Mouse (Mus musculus): ENCODE measurements at regions not wholly inside any gene's neighbourhood (a gene's known extent, or its start where the extent isn't known, plus 50 kb on each side); places are given as distances from the start of the nearest gene placed in this dataset.

DNA sequence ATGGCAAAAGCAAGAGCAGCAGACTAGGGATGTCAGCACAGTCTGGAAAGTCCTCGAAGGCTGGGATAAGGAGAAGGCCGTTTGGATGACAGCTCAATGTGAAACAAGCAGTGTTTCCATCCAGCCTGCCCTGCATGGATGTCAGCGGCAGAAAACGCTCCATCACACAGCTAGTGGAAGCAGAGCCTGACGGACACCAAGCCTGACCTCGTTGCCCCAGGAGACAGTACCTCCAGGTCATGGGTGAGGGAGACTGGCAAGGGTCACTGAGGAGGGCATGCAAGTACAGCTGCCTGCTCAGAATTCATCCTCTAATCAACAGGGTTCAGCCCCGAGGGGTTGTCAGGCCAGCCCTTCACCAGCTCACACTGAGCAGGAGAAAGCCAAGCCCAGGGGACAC, 442.9 kb upstream of the Gm10295 start:
- no peaks in the 10 kb centered on the region for H3K27me3 ChIP-seq (ENCODE audit: insufficient read depth, low read length)
- no peaks in the 10 kb centered on the region for H3K4me1 ChIP-seq (ENCODE audit: insufficient read depth, low read length)
- no peak for ATAC-seq (ENCODE audit: low FRiP score, low TSS enrichment)
- WGBS, result 22% methylated on average over 7 of the region's 7 CpGs
- no peaks in the 10 kb centered on the region for H3K36me3 ChIP-seq (ENCODE audit: insufficient read depth, low read length)
- H3K9me3 ChIP-seq (ENCODE audit: low read length), result no peaks in the 10 kb centered on the region
- H3K4me3 ChIP-seq (ENCODE audit: low read length), result no peak overlapping the region
- H3K9ac ChIP-seq (replicated peaks; ENCODE audit: low read length), result no peak overlapping the region
- H3K27ac ChIP-seq (ENCODE audit: low read length), result no peak overlapping the region
- no peak overlapping the region for H3K4me2 ChIP-seq (replicated peaks; ENCODE audit: low read depth, low read length)

GRCm38 (mm10) chr7:71788401-71788800, 437.1 kb upstream of the Gm10295 start:
- Histone ChIP-seq H3K36me3 (ENCODE audit: insufficient read depth, low read length) (no peaks in the 10 kb centered on the region), H3K4me1 (ENCODE audit: insufficient read depth, low read length) (no peaks in the 10 kb centered on the region), H3K27me3 (ENCODE audit: insufficient read depth, low read length) (no peaks in the 10 kb centered on the region), H3K27ac (ENCODE audit: low read length) (no peak overlapping the region), H3K4me2 (replicated peaks; ENCODE audit: low read depth, low read length) (no peak overlapping the region), H3K9ac (replicated peaks; ENCODE audit: low read length) (no peak overlapping the region), H3K9me3 (ENCODE audit: low read length) (no peaks in the 10 kb centered on the region), H3K4me3 (ENCODE audit: low read length) (no peak overlapping the region)
- ATAC-seq (ENCODE audit: low FRiP score, low TSS enrichment), result no peak

DNA sequence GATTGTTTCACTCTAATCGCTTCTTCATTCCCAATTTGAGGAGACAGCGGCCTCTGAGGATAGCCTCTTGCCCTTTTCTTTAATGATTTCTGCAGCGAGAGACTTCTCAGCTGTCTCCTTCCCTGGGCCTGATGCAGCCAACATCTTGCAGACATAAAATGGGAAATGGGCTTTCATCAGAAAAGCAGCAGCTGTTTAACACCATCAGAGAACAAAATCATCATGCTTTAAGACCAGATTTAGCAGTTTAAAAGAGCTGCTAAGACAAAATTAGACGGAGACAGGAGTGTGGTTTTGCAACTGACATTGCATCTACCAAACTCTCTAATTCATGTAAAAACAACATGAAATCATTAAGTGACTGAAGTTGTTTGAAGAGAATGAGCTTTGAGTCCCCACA, 431.2 kb upstream of the Gm10295 start:
- Histone ChIP-seq H3K4me2 (replicated peaks; ENCODE audit: low read depth, low read length) (no peak overlapping the region), H3K27ac (ENCODE audit: low read length) (no peak overlapping the region), H3K9me3 (ENCODE audit: low read length) (no peaks in the 10 kb centered on the region), H3K4me3 (ENCODE audit: low read length) (no peak overlapping the region), H3K36me3 (ENCODE audit: insufficient read depth, low read length) (no peaks in the 10 kb centered on the region), H3K4me1 (ENCODE audit: insufficient read depth, low read length) (no peaks in the 10 kb centered on the region), H3K27me3 (ENCODE audit: insufficient read depth, low read length) (no peaks in the 10 kb centered on the region), H3K9ac (replicated peaks; ENCODE audit: low read length) (no peak overlapping the region)
- whole genome bisulfite sequencing, result 55% methylated on average over 4 of the region's 4 CpGs
- ATAC-seq (ENCODE audit: low FRiP score, low TSS enrichment), result no peak

- H3K36me3 ChIP-seq (ENCODE audit: insufficient read depth, low read length), result no peaks in the 10 kb centered on the region
- no peak for ATAC-seq (ENCODE audit: low FRiP score, low TSS enrichment)
- no peak overlapping the region for H3K4me2 ChIP-seq (replicated peaks; ENCODE audit: low read depth, low read length)
- H3K9me3 ChIP-seq (ENCODE audit: low read length), result no peaks in the 10 kb centered on the region
- no peak overlapping the region for H3K9ac ChIP-seq (replicated peaks; ENCODE audit: low read length)
- no peak overlapping the region for H3K27ac ChIP-seq (ENCODE audit: low read length)
- 89% methylated on average over 5 of the region's 5 CpGs for WGBS
- H3K27me3 ChIP-seq (ENCODE audit: insufficient read depth, low read length), result no peaks in the 10 kb centered on the region
- no peaks in the 10 kb centered on the region for H3K4me1 ChIP-seq (ENCODE audit: insufficient read depth, low read length)
- no peak overlapping the region for H3K4me3 ChIP-seq (ENCODE audit: low read length)
Observed at GRCm38 (mm10) chr7:71749886-71750285, 398.6 kb upstream of the Gm10295 start.

GRCm38 (mm10) chr7:71746118-71746897, 395.0 kb upstream of the Gm10295 start:
- no peak for ATAC-seq (ENCODE audit: low FRiP score, low TSS enrichment)
- no peaks in the 10 kb centered on the region for H3K27me3 ChIP-seq (ENCODE audit: insufficient read depth, low read length)
- H3K4me3 ChIP-seq (ENCODE audit: low read length), result no peak overlapping the region
- no peaks in the 10 kb centered on the region for H3K4me1 ChIP-seq (ENCODE audit: insufficient read depth, low read length)
- no peaks in the 10 kb centered on the region for H3K36me3 ChIP-seq (ENCODE audit: insufficient read depth, low read length)
- no peak overlapping the region for H3K4me2 ChIP-seq (replicated peaks; ENCODE audit: low read depth, low read length)
- H3K27ac ChIP-seq (ENCODE audit: low read length), result no peak overlapping the region
- no peak overlapping the region for H3K9ac ChIP-seq (replicated peaks; ENCODE audit: low read length)
- 70% methylated on average over 7 of the region's 7 CpGs for WGBS
- H3K9me3 ChIP-seq (ENCODE audit: low read length), result no peaks in the 10 kb centered on the region

- Histone ChIP-seq H3K9ac (replicated peaks; ENCODE audit: low read length) (no peak overlapping the region), H3K36me3 (ENCODE audit: insufficient read depth, low read length) (no peaks in the 10 kb centered on the region), H3K4me2 (replicated peaks; ENCODE audit: low read depth, low read length) (no peak overlapping the region), H3K4me1 (ENCODE audit: insufficient read depth, low read length) (no peaks in the 10 kb centered on the region), H3K4me3 (ENCODE audit: low read length) (no peak overlapping the region), H3K27ac (ENCODE audit: low read length) (no peak overlapping the region), H3K9me3 (ENCODE audit: low read length) (no peaks in the 10 kb centered on the region), H3K27me3 (ENCODE audit: insufficient read depth, low read length) (no peaks in the 10 kb centered on the region)
- ATAC-seq (ENCODE audit: low FRiP score, low TSS enrichment), result no peak
Observed at GRCm38 (mm10) chr7:71728509-71728908, 377.2 kb upstream of the Gm10295 start.

DNA sequence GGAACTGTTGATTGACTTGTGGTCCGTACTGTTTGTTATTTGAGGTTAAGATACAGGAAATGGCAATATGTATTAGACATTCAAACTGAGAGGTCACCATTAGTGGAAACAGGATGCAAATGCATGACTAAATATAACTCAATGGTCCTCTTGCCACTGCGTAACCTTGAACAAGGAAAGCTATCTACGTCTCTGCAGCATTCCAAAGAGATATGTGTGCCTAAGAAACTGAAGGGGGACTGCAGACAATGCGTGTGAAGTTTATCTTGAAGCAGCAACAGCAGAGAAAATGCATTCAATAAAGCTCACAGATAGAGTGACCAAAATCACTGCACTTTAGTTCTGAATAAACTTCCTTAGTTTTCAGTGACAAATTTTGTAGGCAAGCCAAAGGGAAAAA, 356.9 kb upstream of the Gm10295 start:
- no peak overlapping the region for H3K9ac ChIP-seq (replicated peaks; ENCODE audit: low read length)
- 0 out of 2 replicates have a peak, but pooled peaks cover 6% of the 10 kb centered on the region for H3K4me1 ChIP-seq (ENCODE audit: insufficient read depth, low read length)
- no peak overlapping the region for H3K27ac ChIP-seq (ENCODE audit: low read length)
- no peak overlapping the region for H3K4me2 ChIP-seq (replicated peaks; ENCODE audit: low read depth, low read length)
- H3K27me3 ChIP-seq (ENCODE audit: insufficient read depth, low read length), result no peaks in the 10 kb centered on the region
- no peaks in the 10 kb centered on the region for H3K9me3 ChIP-seq (ENCODE audit: low read length)
- WGBS, result 65% methylated on average over 4 of the region's 4 CpGs
- H3K36me3 ChIP-seq (ENCODE audit: insufficient read depth, low read length), result no peaks in the 10 kb centered on the region
- no peak for ATAC-seq (ENCODE audit: low FRiP score, low TSS enrichment)
- H3K4me3 ChIP-seq (ENCODE audit: low read length), result no peak overlapping the region

DNA sequence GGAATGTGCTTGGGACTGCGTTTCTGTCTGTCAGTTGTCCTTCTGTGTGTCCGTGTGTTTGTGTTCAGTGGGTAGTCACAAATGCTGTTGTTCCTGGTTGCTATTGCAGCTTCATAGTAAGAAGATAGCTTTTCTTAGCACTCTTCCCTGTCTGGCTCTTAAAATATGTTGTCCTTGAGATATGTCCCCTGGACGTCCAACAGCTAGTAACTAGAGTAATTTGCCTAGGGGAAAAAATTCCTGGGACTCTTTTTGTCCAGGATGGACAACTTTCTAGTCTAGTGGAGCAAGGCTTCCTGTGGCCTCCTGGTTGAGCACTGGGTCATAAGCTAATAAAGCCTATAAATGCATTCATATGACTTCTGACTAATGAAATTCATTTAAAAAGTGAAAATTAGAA, 354.9 kb upstream of the Gm10295 start:
- Histone ChIP-seq H3K9ac (replicated peaks; ENCODE audit: low read length) (no peak overlapping the region), H3K4me1 (ENCODE audit: insufficient read depth, low read length) (0 out of 2 replicates have a peak, but pooled peaks cover 6% of the 10 kb centered on the region), H3K4me2 (replicated peaks; ENCODE audit: low read depth, low read length) (no peak overlapping the region), H3K4me3 (ENCODE audit: low read length) (no peak overlapping the region), H3K36me3 (ENCODE audit: insufficient read depth, low read length) (no peaks in the 10 kb centered on the region), H3K27ac (ENCODE audit: low read length) (no peak overlapping the region), H3K27me3 (ENCODE audit: insufficient read depth, low read length) (no peaks in the 10 kb centered on the region), H3K9me3 (ENCODE audit: low read length) (no peaks in the 10 kb centered on the region)
- no peak for ATAC-seq (ENCODE audit: low FRiP score, low TSS enrichment)
- WGBS, result 44% methylated on average over 3 of the region's 3 CpGs

GRCm38 (mm10) chr7:71705426-71706050, 354.3 kb upstream of the Gm10295 start:
- H3K9ac ChIP-seq (replicated peaks; ENCODE audit: low read length), result peak overlapping the region; percentile 75
- H3K27me3 ChIP-seq (ENCODE audit: insufficient read depth, low read length), result no peaks in the 10 kb centered on the region
- H3K27ac ChIP-seq (ENCODE audit: low read length), result peak overlapping the region; percentile 65
- peak; percentile 92 for ATAC-seq (ENCODE audit: low FRiP score, low TSS enrichment)
- no peaks in the 10 kb centered on the region for H3K36me3 ChIP-seq (ENCODE audit: insufficient read depth, low read length)
- H3K9me3 ChIP-seq (ENCODE audit: low read length), result no peaks in the 10 kb centered on the region
- peak overlapping the region; percentile 90 for H3K4me2 ChIP-seq (replicated peaks; ENCODE audit: low read depth, low read length)
- 0 out of 2 replicates have a peak, but pooled peaks cover 6% of the 10 kb centered on the region for H3K4me1 ChIP-seq (ENCODE audit: insufficient read depth, low read length)
- 2% methylated on average over 58 of the region's 59 CpGs for WGBS
- peak overlapping the region; percentile 52 for H3K4me3 ChIP-seq (ENCODE audit: low read length)

DNA sequence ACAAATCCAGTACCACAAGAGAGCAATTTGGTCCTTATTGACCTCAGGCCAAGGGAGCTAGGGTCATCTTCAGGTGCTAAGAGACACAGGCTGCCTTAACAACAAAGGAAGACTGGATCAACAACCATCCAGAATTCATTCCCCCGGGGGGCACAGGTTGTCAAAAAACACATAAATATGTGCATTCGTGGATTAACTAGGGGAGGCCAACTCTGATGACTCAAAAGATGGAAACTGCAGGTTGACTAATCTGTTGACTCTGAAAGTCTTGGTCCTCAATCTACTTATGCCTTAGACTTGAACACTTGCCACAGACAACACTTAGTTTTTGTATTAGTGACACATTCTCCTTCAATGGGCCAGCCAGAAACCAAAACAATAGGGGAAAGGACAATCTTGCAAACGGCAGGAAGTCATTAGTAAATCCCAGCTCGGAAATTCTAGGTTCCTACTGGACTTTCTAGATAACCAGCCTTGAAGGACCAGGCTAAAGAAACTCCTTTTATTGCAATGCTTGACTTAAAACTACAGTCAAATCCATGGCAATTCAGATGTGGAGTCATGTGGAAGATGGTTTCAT, 353.5 kb upstream of the Gm10295 start:
- no peak overlapping the region for H3K4me3 ChIP-seq (ENCODE audit: low read length)
- no peak for ATAC-seq (ENCODE audit: low FRiP score, low TSS enrichment)
- peak overlapping the region; percentile 75 for H3K9ac ChIP-seq (replicated peaks; ENCODE audit: low read length)

More for the DNA sequence above, 353.5 kb upstream of the Gm10295 start:
- peak overlapping the region; percentile 90 for H3K4me2 ChIP-seq (replicated peaks; ENCODE audit: low read depth, low read length)
- H3K4me1 ChIP-seq (ENCODE audit: insufficient read depth, low read length), result 0 out of 2 replicates have a peak, but pooled peaks cover 6% of the 10 kb centered on the region
- WGBS, result 60% methylated on average over 4 of the region's 4 CpGs
- H3K27ac ChIP-seq (ENCODE audit: low read length), result peak overlapping the region; percentile 65
- no peaks in the 10 kb centered on the region for H3K9me3 ChIP-seq (ENCODE audit: low read length)
- H3K27me3 ChIP-seq (ENCODE audit: insufficient read depth, low read length), result no peaks in the 10 kb centered on the region
- H3K36me3 ChIP-seq (ENCODE audit: insufficient read depth, low read length), result no peaks in the 10 kb centered on the region
